Mouse (Mus musculus) bone marrow macrophage, adult 2 months (primary cell): ENCODE results near the gene Chaf1b.

ENCODE experiments used
- CTCF ChIP-seq: IDR thresholded peaks from 2 replicates; pipeline ENCODE4 v1.5.1; 2012; ENCODE audit warnings: low read depth, mild to moderate bottlenecking, low read length, moderate library complexity
- POLR2A ChIP-seq: IDR thresholded peaks from 2 replicates; pipeline ENCODE4 v1.6.1; 2012; ENCODE audit warnings: mild to moderate bottlenecking, low read depth, low read length, borderline replicate concordance

- TF ChIP-seq POLR2A = no peak
- no peak for TF ChIP-seq CTCF
Observed at GRCm38 (mm10) chr16:93883423-93884085, at the start of gene Chaf1b.
